Mouse (Mus musculus): ENCODE data around the gene Tkt. TPM values are rescaled to one million over a fixed set of nuclear protein-coding genes. Genes with fewer than 3 reads are reported as not detected.

Gene Tkt
- polyA plus RNA-seq, 1 experiment from 2014 or later, result 117 TPM

DNA sequence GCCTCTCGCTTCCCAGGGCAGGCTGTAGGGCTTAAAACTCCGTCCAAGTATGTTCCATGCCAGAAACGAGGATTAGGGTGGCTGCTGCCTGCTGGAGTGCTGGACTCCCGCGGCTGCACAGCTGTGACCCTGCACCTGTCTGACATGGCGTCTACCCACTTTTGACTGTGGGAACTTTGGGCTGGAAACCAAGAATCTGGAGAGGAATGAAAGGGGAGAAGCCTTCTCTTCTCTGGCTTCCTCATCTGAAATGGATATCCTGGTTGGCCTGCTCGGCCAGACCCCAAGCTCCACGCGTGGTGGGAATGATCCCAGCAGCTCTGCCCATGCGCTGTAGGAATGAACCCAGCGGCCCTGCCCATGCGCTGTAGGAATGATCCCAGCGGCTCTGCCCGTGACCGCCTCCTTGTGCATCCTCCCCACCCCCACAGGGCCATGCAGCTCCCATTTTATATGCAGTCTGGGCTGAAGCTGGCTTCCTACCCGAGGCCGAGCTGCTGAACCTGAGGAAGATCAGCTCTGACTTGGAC, 11.2 kb downstream of the Tkt start:
- Histone ChIP-seq H3K9me3 (ENCODE audit: control insufficient read depth, low read length) (no peaks in the 10 kb centered on the region), H3K27me3 (ENCODE audit: control insufficient read depth, insufficient read depth, low read length) (no peaks in the 10 kb centered on the region), H3K4me2 (ENCODE audit: low read depth, severe bottlenecking) (no peak overlapping the region), H3K9ac (ENCODE audit: low read length) (no peak overlapping the region), H3K4me3 (ENCODE audit: low read depth, low read length) (no peak overlapping the region), H3K4me1 (ENCODE audit: control insufficient read depth, insufficient read depth, low read length) (no peaks in the 10 kb centered on the region), H3K36me3 (ENCODE audit: control insufficient read depth, insufficient read depth, low read length) (peaks cover 23% of the 10 kb centered on the region), H3K27ac (replicated peaks; ENCODE audit: low read depth, low read length) (no peak overlapping the region)
- WGBS, result 92% methylated on average over 17 of the region's 17 CpGs
- ATAC-seq (ENCODE audit: insufficient number of reproducible peaks, low FRiP score, low TSS enrichment, low read depth), result no peak; the same call in 1 of the 2 replicates
- no peak for DNase-seq (ENCODE audit: low spot score)

DNA sequence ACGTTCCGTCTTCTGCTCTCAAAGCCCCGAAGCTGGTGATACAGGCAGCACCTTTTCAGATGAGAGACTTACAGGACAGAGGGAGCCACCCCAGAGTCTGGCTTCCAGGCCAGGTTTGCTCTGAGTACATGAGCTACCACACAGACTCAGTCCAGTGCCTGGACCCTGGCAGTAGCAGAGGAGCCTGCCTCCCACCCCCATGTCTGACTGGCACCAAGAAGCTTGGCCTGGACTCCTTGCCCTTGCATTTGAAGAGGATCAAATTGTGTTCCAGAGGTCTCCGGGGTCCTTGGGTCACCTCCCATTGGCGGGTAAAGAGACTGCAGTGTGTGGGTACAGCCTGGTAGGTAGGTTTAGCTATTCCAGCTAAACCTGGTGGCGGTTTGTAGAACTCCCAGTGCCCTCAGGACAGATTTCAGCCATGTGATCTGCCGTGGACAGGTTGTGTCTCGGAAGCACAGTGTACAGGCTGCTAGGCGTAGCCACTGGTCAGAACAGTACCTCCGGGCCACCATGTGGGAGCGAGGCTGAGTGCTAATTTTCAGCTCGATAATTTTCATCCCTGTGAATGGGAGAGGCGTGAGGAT, 12.7 kb downstream of the Tkt start:
- WGBS, result 91% methylated on average over 13 of the region's 13 CpGs
- H3K9me3 ChIP-seq (ENCODE audit: control insufficient read depth, low read length), result no peaks in the 10 kb centered on the region
- no peak overlapping the region for H3K4me3 ChIP-seq (ENCODE audit: low read depth, low read length)
- no peak overlapping the region for H3K9ac ChIP-seq (ENCODE audit: low read length)
- no peaks in the 10 kb centered on the region for H3K4me1 ChIP-seq (ENCODE audit: control insufficient read depth, insufficient read depth, low read length)
- ATAC-seq (ENCODE audit: insufficient number of reproducible peaks, low FRiP score, low TSS enrichment, low read depth) (no peak), DNase-seq (ENCODE audit: low spot score) (no peak)
- no peak overlapping the region for H3K27ac ChIP-seq (replicated peaks; ENCODE audit: low read depth, low read length)
- no peak overlapping the region for H3K4me2 ChIP-seq (ENCODE audit: low read depth, severe bottlenecking)
- no peaks in the 10 kb centered on the region for H3K27me3 ChIP-seq (ENCODE audit: control insufficient read depth, insufficient read depth, low read length)
- peaks cover 38% of the 10 kb centered on the region for H3K36me3 ChIP-seq (ENCODE audit: control insufficient read depth, insufficient read depth, low read length)

DNA sequence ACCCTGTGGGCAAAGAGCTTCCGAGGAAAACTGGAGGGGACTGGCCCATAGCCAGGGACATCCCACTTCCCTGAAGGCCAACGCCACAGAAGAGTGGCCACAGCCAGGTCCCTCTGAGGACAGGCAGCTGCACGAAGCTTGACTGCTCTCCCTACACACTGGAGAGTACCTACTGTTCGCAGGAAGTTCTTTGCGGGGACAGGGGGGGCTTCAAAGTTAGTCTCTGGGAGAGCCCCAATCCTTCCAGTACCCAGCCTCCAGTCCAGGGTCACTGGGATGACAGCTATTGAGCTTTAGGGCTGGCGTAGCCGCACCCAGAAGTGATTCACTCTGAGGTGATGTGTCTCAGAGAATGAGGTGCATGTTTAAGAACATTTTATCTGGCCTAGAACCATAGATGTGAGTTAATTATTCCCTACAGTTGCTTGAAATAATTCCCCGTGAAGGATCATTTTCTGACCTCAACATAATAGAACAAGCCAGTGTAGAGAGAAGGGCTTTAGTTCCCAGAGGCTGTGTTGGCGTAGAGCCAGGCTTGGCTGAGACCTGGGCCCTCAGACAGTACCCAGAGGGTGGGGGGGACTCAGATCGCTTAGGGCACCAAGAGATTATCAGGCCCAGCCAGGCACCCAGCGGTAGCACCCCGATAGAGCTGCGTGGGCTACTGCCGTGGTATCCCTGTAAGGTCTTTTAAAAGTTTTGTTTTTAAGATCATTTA, 13.5 kb downstream of the Tkt start:
- no peak overlapping the region for H3K4me2 ChIP-seq (ENCODE audit: low read depth, severe bottlenecking)
- no peak for DNase-seq (ENCODE audit: low spot score)
- H3K27me3 ChIP-seq (ENCODE audit: control insufficient read depth, insufficient read depth, low read length), result no peaks in the 10 kb centered on the region
- peaks cover 43% of the 10 kb centered on the region for H3K36me3 ChIP-seq (ENCODE audit: control insufficient read depth, insufficient read depth, low read length)
- no peaks in the 10 kb centered on the region for H3K9me3 ChIP-seq (ENCODE audit: control insufficient read depth, low read length)
- no peak for ATAC-seq (ENCODE audit: insufficient number of reproducible peaks, low FRiP score, low TSS enrichment, low read depth)
- H3K4me1 ChIP-seq (ENCODE audit: control insufficient read depth, insufficient read depth, low read length), result no peaks in the 10 kb centered on the region
- no peak overlapping the region for H3K9ac ChIP-seq (ENCODE audit: low read length)
- no peak overlapping the region for H3K27ac ChIP-seq (replicated peaks; ENCODE audit: low read depth, low read length)
- WGBS, result 95% methylated on average over 14 of the region's 14 CpGs
- no peak overlapping the region for H3K4me3 ChIP-seq (ENCODE audit: low read depth, low read length)

DNA sequence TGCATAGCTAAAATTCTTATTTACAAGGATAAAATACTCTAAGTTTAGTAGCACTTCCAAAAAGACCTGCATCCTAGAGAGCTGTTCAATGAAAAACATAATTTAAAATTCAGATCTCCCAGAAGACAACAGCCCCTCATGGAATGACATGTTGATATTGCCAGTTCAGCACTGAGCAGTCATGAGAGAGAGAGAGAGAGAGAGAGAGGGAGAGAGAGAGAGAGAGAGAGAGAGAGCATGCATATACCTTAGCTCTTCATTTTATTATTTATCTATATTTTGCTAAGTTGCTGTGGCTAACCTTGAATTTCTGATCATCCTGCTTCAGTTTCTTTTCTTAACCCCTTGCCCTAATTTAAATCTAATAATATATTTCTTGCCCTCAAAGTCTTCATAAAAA, 14.2 kb downstream of the Tkt start:
- Histone ChIP-seq H3K4me3 (ENCODE audit: low read depth, low read length) (no peak overlapping the region), H3K9me3 (ENCODE audit: control insufficient read depth, low read length) (no peaks in the 10 kb centered on the region), H3K27ac (replicated peaks; ENCODE audit: low read depth, low read length) (no peak overlapping the region), H3K9ac (ENCODE audit: low read length) (no peak overlapping the region), H3K27me3 (ENCODE audit: control insufficient read depth, insufficient read depth, low read length) (no peaks in the 10 kb centered on the region), H3K36me3 (ENCODE audit: control insufficient read depth, insufficient read depth, low read length) (peaks cover 47% of the 10 kb centered on the region), H3K4me1 (ENCODE audit: control insufficient read depth, insufficient read depth, low read length) (no peaks in the 10 kb centered on the region), H3K4me2 (ENCODE audit: low read depth, severe bottlenecking) (no peak overlapping the region)
- DNase-seq (ENCODE audit: low spot score) (no peak), ATAC-seq (ENCODE audit: insufficient number of reproducible peaks, low FRiP score, low TSS enrichment, low read depth) (no peak)

DNA sequence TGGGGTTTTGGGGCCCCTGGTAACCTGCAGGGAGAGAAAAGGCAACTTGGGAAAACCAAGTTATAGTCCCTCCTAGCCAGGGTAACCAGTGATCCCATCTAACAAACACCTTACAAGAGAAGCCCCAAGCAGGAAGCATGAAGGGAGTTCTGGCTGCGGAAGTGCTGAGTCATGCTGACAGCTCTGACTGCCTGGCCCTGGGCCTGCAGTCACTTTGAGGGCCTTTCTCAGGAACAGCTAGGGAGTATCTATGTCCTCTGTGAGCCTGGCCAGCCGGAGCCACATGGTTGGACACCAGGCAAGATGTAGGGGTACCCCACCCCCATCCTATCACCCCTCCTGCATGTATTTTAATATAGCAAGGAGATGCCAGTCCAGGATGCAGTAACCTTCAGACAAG, 16.3 kb downstream of the Tkt start:
- DNase-seq (ENCODE audit: low spot score) (no peak), ATAC-seq (ENCODE audit: insufficient number of reproducible peaks, low FRiP score, low TSS enrichment, low read depth) (no peak)
- H3K9ac ChIP-seq (ENCODE audit: low read length), result no peak overlapping the region
- no peak overlapping the region for H3K4me2 ChIP-seq (ENCODE audit: low read depth, severe bottlenecking)
- peaks cover 52% of the 10 kb centered on the region for H3K36me3 ChIP-seq (ENCODE audit: control insufficient read depth, insufficient read depth, low read length)
- no peak overlapping the region for H3K4me3 ChIP-seq (ENCODE audit: low read depth, low read length)
- no peaks in the 10 kb centered on the region for H3K27me3 ChIP-seq (ENCODE audit: control insufficient read depth, insufficient read depth, low read length)
- H3K27ac ChIP-seq (replicated peaks; ENCODE audit: low read depth, low read length), result no peak overlapping the region
- no peaks in the 10 kb centered on the region for H3K4me1 ChIP-seq (ENCODE audit: control insufficient read depth, insufficient read depth, low read length)
- H3K9me3 ChIP-seq (ENCODE audit: control insufficient read depth, low read length), result no peaks in the 10 kb centered on the region
- 98% methylated on average over 2 of the region's 2 CpGs for WGBS

DNA sequence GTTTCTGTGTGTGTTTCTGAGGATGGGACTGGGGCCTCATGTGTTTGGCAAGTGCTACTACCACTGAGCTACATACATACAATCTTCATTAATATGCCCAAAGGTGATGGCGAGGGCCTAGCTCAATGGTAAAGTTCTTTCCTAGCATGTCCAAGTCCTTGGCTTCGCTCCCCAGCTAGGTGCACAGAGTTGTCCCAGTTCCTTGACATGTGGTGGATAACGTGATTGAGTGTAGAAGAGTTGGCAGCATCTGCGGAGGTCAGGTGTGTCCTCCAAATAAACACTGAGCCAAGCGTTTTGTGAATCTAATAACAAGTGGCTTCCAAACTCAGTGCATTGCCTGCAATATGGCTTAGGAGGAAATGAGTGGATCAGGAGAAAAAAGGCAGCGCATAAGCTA, 18.2 kb downstream of the Tkt start:
- no peaks in the 10 kb centered on the region for H3K9me3 ChIP-seq (ENCODE audit: control insufficient read depth, low read length)
- peaks cover 54% of the 10 kb centered on the region for H3K36me3 ChIP-seq (ENCODE audit: control insufficient read depth, insufficient read depth, low read length)
- H3K27ac ChIP-seq (replicated peaks; ENCODE audit: low read depth, low read length), result no peak overlapping the region
- no peaks in the 10 kb centered on the region for H3K4me1 ChIP-seq (ENCODE audit: control insufficient read depth, insufficient read depth, low read length)
- DNase-seq (ENCODE audit: low spot score) (no peak), ATAC-seq (ENCODE audit: insufficient number of reproducible peaks, low FRiP score, low TSS enrichment, low read depth) (no peak)
- no peaks in the 10 kb centered on the region for H3K27me3 ChIP-seq (ENCODE audit: control insufficient read depth, insufficient read depth, low read length)
- no peak overlapping the region for H3K4me2 ChIP-seq (ENCODE audit: low read depth, severe bottlenecking)
- no peak overlapping the region for H3K4me3 ChIP-seq (ENCODE audit: low read depth, low read length)
- 92% methylated on average over 6 of the region's 6 CpGs for WGBS
- no peak overlapping the region for H3K9ac ChIP-seq (ENCODE audit: low read length)

DNA sequence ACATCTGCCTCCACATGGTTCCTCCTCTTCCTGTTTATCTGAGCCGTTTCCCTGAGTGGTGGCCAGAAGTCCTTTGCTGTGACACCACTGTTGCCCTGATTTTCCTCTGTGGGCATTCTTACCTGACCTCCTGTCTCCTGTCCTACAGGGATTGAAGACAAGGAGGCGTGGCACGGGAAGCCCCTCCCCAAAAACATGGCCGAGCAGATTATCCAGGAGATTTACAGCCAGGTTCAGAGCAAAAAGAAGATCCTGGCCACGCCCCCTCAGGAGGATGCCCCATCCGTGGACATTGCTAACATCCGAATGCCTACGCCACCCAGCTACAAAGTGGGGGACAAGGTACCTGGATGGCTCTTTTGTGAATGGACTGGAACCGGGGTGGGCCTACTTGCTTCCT, 19.9 kb downstream of the Tkt start:
- Histone ChIP-seq H3K4me3 (ENCODE audit: low read depth, low read length) (no peak overlapping the region), H3K9me3 (ENCODE audit: control insufficient read depth, low read length) (no peaks in the 10 kb centered on the region), H3K36me3 (ENCODE audit: control insufficient read depth, insufficient read depth, low read length) (peaks cover 61% of the 10 kb centered on the region), H3K27ac (replicated peaks; ENCODE audit: low read depth, low read length) (no peak overlapping the region), H3K4me1 (ENCODE audit: control insufficient read depth, insufficient read depth, low read length) (no peaks in the 10 kb centered on the region), H3K4me2 (ENCODE audit: low read depth, severe bottlenecking) (no peak overlapping the region), H3K27me3 (ENCODE audit: control insufficient read depth, insufficient read depth, low read length) (no peaks in the 10 kb centered on the region), H3K9ac (ENCODE audit: low read length) (no peak overlapping the region)
- ATAC-seq (ENCODE audit: insufficient number of reproducible peaks, low FRiP score, low TSS enrichment, low read depth), result no peak
- 92% methylated on average over 9 of the region's 9 CpGs for WGBS
- no peak for DNase-seq (ENCODE audit: low spot score)

DNA sequence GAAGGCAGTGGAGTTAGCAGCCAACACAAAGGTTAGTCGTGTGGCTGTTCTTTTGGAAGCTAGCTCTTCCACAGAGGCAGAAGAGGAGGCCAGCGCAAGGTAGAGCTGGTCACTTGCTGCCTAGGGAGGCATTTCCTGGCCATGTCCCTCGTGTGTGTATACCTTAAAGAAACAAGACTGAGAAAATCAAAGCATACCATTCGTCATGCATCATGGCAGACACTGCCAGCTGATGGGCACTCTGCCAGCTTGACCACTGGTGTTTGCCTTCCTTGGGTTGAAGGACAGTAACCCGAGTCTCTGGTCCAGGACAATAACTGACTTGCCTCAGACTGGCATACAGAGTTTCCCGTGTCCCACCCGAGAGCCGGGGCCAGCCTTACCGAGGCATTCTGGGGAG, 22.1 kb downstream of the Tkt start:
- 88% methylated on average over 9 of the region's 9 CpGs for WGBS
- no peak for ATAC-seq (ENCODE audit: insufficient number of reproducible peaks, low FRiP score, low TSS enrichment, low read depth)
- Histone ChIP-seq H3K4me2 (ENCODE audit: low read depth, severe bottlenecking) (no peak overlapping the region), H3K27ac (replicated peaks; ENCODE audit: low read depth, low read length) (no peak overlapping the region), H3K36me3 (ENCODE audit: control insufficient read depth, insufficient read depth, low read length) (peaks cover 50% of the 10 kb centered on the region), H3K9ac (ENCODE audit: low read length) (no peak overlapping the region), H3K27me3 (ENCODE audit: control insufficient read depth, insufficient read depth, low read length) (no peaks in the 10 kb centered on the region), H3K9me3 (ENCODE audit: control insufficient read depth, low read length) (no peaks in the 10 kb centered on the region), H3K4me1 (ENCODE audit: control insufficient read depth, insufficient read depth, low read length) (no peaks in the 10 kb centered on the region), H3K4me3 (ENCODE audit: low read depth, low read length) (no peak overlapping the region)
- DNase-seq (ENCODE audit: low spot score), result no peak

Measured in limb, embryonic 11.5 days (tissue).